Mouse (Mus musculus): ENCODE results near the gene Itgam. TPM values are rescaled to one million over a fixed set of nuclear protein-coding genes. Genes with fewer than 3 reads are reported as not detected.

The Itgam gene
- polyA plus RNA-seq, 1 experiment from 2014 or later = 0.22 TPM

- no peak overlapping the region for H3K9ac ChIP-seq (ENCODE audit: low read length)
- no peaks in the 10 kb centered on the region for H3K27me3 ChIP-seq (replicated peaks; ENCODE audit: control insufficient read depth, insufficient read depth, low read length)
- WGBS = 87% methylated on average over 5 of the region's 5 CpGs
- no peak for ATAC-seq
- no peaks in the 10 kb centered on the region for H3K36me3 ChIP-seq (ENCODE audit: control insufficient read depth, insufficient read depth, low read length)
- no peak overlapping the region for H3K4me3 ChIP-seq (ENCODE audit: low read depth, low read length)
- no peaks in the 10 kb centered on the region for H3K4me1 ChIP-seq (ENCODE audit: control insufficient read depth, insufficient read depth, low read length)
- no peak for DNase-seq (ENCODE audit: low spot score)
- H3K27ac ChIP-seq (ENCODE audit: low read depth, low read length) = no peak overlapping the region
- H3K9me3 ChIP-seq (replicated peaks; ENCODE audit: control insufficient read depth, low read length) = no peaks in the 10 kb centered on the region
- H3K4me2 ChIP-seq (ENCODE audit: low read length) = no peak overlapping the region
Observed at GRCm38 (mm10) chr7:128065547-128065946, 3.1 kb downstream of the Itgam start.

DNA sequence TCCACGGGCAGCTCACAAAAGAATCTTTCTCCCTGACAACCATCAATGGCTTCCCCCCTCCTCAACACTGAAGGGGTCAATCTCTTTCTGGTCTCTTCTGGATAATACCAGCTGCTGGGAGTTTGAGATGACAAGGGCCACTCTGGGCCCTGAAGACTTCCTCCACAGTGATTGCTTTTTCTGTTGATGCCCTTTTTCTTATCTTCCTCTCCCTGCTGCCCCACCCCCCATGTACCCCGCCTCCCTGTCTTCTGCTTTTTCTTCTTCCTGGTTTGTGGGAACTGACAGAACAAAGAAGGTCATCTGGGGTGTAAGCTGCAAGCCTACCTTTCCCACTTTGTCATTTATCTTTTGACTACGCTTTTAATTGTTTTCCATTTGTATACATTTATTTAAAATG, 5.4 kb downstream of the Itgam start:
- H3K4me2 ChIP-seq (ENCODE audit: low read length) = no peak overlapping the region
- H3K9ac ChIP-seq (ENCODE audit: low read length) = no peak overlapping the region
- no peak overlapping the region for H3K4me3 ChIP-seq (ENCODE audit: low read depth, low read length)
- no peaks in the 10 kb centered on the region for H3K9me3 ChIP-seq (replicated peaks; ENCODE audit: control insufficient read depth, low read length)
- 57% methylated on average over 3 of the region's 3 CpGs for WGBS
- H3K4me1 ChIP-seq (ENCODE audit: control insufficient read depth, insufficient read depth, low read length) = no peaks in the 10 kb centered on the region
- ATAC-seq (no peak), DNase-seq (ENCODE audit: low spot score) (no peak)
- no peaks in the 10 kb centered on the region for H3K27me3 ChIP-seq (replicated peaks; ENCODE audit: control insufficient read depth, insufficient read depth, low read length)
- H3K27ac ChIP-seq (ENCODE audit: low read depth, low read length) = no peak overlapping the region
- H3K36me3 ChIP-seq (ENCODE audit: control insufficient read depth, insufficient read depth, low read length) = no peaks in the 10 kb centered on the region

DNA sequence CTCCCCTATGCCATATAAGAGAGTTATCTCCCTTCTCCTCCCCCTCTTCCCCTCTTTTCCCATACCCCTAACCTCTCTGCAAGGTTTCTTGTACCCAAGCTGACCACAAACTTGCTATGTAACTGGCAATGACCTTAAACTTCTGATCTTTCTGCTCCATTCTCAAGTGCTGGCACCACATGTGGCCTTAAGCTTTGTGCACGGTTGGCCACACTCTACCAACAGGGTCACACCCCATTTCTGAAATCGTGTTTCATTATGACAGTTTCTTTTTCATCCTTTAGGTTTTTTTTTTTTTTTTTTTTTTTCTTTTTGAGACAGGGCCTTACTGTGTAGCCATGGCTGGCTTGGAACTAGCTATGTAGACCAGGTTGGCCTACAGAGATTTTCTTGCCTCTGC, 7.4 kb downstream of the Itgam start:
- no peaks in the 10 kb centered on the region for H3K27me3 ChIP-seq (replicated peaks; ENCODE audit: control insufficient read depth, insufficient read depth, low read length)
- WGBS = 84% methylated on average over 2 of the region's 2 CpGs
- ATAC-seq (no peak), DNase-seq (ENCODE audit: low spot score) (no peak)
- H3K9ac ChIP-seq (ENCODE audit: low read length) = no peak overlapping the region
- H3K4me3 ChIP-seq (ENCODE audit: low read depth, low read length) = no peak overlapping the region
- H3K36me3 ChIP-seq (ENCODE audit: control insufficient read depth, insufficient read depth, low read length) = no peaks in the 10 kb centered on the region
- no peak overlapping the region for H3K27ac ChIP-seq (ENCODE audit: low read depth, low read length)
- no peaks in the 10 kb centered on the region for H3K4me1 ChIP-seq (ENCODE audit: control insufficient read depth, insufficient read depth, low read length)
- no peaks in the 10 kb centered on the region for H3K9me3 ChIP-seq (replicated peaks; ENCODE audit: control insufficient read depth, low read length)
- H3K4me2 ChIP-seq (ENCODE audit: low read length) = no peak overlapping the region

- no peak overlapping the region for H3K9ac ChIP-seq (ENCODE audit: low read length)
- ATAC-seq = no peak
- DNase-seq (ENCODE audit: low spot score) = no peak
- no peaks in the 10 kb centered on the region for H3K4me1 ChIP-seq (ENCODE audit: control insufficient read depth, insufficient read depth, low read length)
- H3K4me2 ChIP-seq (ENCODE audit: low read length) = no peak overlapping the region
- 85% methylated on average over 4 of the region's 4 CpGs for WGBS
- no peaks in the 10 kb centered on the region for H3K36me3 ChIP-seq (ENCODE audit: control insufficient read depth, insufficient read depth, low read length)
- no peak overlapping the region for H3K4me3 ChIP-seq (ENCODE audit: low read depth, low read length)
- no peak overlapping the region for H3K27ac ChIP-seq (ENCODE audit: low read depth, low read length)
- H3K27me3 ChIP-seq (replicated peaks; ENCODE audit: control insufficient read depth, insufficient read depth, low read length) = no peaks in the 10 kb centered on the region
- H3K9me3 ChIP-seq (replicated peaks; ENCODE audit: control insufficient read depth, low read length) = no peaks in the 10 kb centered on the region
Observed at GRCm38 (mm10) chr7:128071816-128072215, 9.4 kb downstream of the Itgam start.

GRCm38 (mm10) chr7:128080012-128080411, 17.6 kb downstream of the Itgam start:
- WGBS = 79% methylated on average over 8 of the region's 8 CpGs
- Histone ChIP-seq H3K36me3 (ENCODE audit: control insufficient read depth, insufficient read depth, low read length) (no peaks in the 10 kb centered on the region), H3K9ac (ENCODE audit: low read length) (no peak overlapping the region), H3K4me1 (ENCODE audit: control insufficient read depth, insufficient read depth, low read length) (no peaks in the 10 kb centered on the region), H3K27me3 (replicated peaks; ENCODE audit: control insufficient read depth, insufficient read depth, low read length) (no peaks in the 10 kb centered on the region), H3K9me3 (replicated peaks; ENCODE audit: control insufficient read depth, low read length) (no peaks in the 10 kb centered on the region), H3K27ac (ENCODE audit: low read depth, low read length) (no peak overlapping the region), H3K4me2 (ENCODE audit: low read length) (no peak overlapping the region), H3K4me3 (ENCODE audit: low read depth, low read length) (no peak overlapping the region)
- DNase-seq (ENCODE audit: low spot score) = no peak
- ATAC-seq = no peak

DNA sequence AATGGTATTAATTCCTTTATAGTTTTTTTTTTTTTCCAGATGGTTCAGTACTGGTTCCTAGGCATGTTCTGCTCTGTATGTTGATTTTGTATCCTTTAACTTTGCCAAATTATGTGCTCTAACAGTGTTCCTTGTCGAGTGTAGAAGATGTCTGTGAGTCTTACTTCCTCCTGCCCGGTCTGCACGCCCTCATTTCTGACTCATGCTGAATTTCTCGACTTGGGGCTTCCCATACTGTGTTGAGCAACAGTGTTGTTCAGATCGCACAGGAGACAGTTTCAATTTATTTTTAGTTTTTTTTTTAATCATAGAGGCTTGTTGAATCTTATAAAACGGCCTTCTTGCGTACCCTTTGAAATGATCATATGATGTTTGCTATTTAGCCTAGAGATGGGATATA, 26.7 kb downstream of the Itgam start:
- H3K27me3 ChIP-seq (replicated peaks; ENCODE audit: control insufficient read depth, insufficient read depth, low read length) = no peaks in the 10 kb centered on the region
- H3K4me2 ChIP-seq (ENCODE audit: low read length) = no peak overlapping the region
- no peak for DNase-seq (ENCODE audit: low spot score)
- H3K4me1 ChIP-seq (ENCODE audit: control insufficient read depth, insufficient read depth, low read length) = no peaks in the 10 kb centered on the region
- no peaks in the 10 kb centered on the region for H3K36me3 ChIP-seq (ENCODE audit: control insufficient read depth, insufficient read depth, low read length)
- no peak overlapping the region for H3K4me3 ChIP-seq (ENCODE audit: low read depth, low read length)
- no peaks in the 10 kb centered on the region for H3K9me3 ChIP-seq (replicated peaks; ENCODE audit: control insufficient read depth, low read length)
- H3K27ac ChIP-seq (ENCODE audit: low read depth, low read length) = no peak overlapping the region
- no peak for ATAC-seq
- WGBS = 88% methylated on average over 7 of the region's 7 CpGs
- H3K9ac ChIP-seq (ENCODE audit: low read length) = no peak overlapping the region

DNA sequence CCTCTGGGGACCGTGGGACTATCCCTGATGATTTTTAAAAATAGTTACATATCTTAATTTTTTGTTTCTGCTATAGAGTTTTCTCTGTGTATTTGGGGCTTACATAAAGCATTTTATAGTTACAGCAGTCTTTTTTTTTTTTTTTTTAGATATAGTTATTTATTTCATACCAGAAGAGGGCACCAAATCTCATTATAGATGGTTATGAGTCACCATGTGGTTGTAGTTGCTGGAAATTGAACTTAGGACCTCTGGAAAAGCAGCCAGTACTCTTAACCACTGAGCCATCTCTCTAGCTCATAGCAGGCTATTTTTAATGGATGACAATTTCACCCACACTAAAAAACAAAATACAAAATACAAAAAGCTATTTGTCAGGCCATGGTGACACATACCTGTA, 35.7 kb downstream of the Itgam start:
- Histone ChIP-seq H3K27me3 (replicated peaks; ENCODE audit: control insufficient read depth, insufficient read depth, low read length) (no peaks in the 10 kb centered on the region), H3K4me3 (ENCODE audit: low read depth, low read length) (no peak overlapping the region), H3K27ac (ENCODE audit: low read depth, low read length) (no peak overlapping the region), H3K9ac (ENCODE audit: low read length) (no peak overlapping the region), H3K9me3 (replicated peaks; ENCODE audit: control insufficient read depth, low read length) (no peaks in the 10 kb centered on the region), H3K4me2 (ENCODE audit: low read length) (no peak overlapping the region), H3K4me1 (ENCODE audit: control insufficient read depth, insufficient read depth, low read length) (no peaks in the 10 kb centered on the region), H3K36me3 (ENCODE audit: control insufficient read depth, insufficient read depth, low read length) (no peaks in the 10 kb centered on the region)
- WGBS = 81% methylated on average over 1 of the region's 1 CpGs
- DNase-seq (ENCODE audit: low spot score) = no peak
- no peak for ATAC-seq

- H3K4me3 ChIP-seq (ENCODE audit: low read depth, low read length) = no peak overlapping the region
- H3K27ac ChIP-seq (ENCODE audit: low read depth, low read length) = no peak overlapping the region
- no peak overlapping the region for H3K9ac ChIP-seq (ENCODE audit: low read length)
- ATAC-seq (no peak), DNase-seq (ENCODE audit: low spot score) (no peak)
- H3K36me3 ChIP-seq (ENCODE audit: control insufficient read depth, insufficient read depth, low read length) = no peaks in the 10 kb centered on the region
- no peaks in the 10 kb centered on the region for H3K4me1 ChIP-seq (ENCODE audit: control insufficient read depth, insufficient read depth, low read length)
- H3K4me2 ChIP-seq (ENCODE audit: low read length) = no peak overlapping the region
- no peaks in the 10 kb centered on the region for H3K27me3 ChIP-seq (replicated peaks; ENCODE audit: control insufficient read depth, insufficient read depth, low read length)
- 81% methylated on average over 2 of the region's 2 CpGs for WGBS
- no peaks in the 10 kb centered on the region for H3K9me3 ChIP-seq (replicated peaks; ENCODE audit: control insufficient read depth, low read length)
Observed at GRCm38 (mm10) chr7:128100742-128101357, 38.4 kb downstream of the Itgam start.

DNA sequence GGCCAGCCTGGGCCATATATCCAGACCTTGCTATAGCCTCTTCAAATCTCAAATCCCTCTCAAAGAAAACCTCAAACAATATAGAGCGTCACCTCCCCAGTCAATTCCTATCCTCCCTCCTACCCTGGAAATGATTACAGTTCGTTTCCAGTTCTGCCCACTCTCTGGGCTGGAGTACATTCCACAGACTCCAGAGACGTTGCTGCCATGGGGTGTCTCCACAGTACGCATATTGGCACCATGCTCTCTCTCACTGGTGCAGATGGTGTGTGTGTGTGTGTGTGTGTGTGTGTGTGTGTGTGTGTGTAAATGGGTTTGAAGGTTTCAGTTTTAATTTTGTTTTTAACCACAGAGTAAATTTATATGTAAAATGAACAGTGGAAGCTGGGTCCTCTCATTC, 42.8 kb downstream of the Itgam start:
- no peak overlapping the region for H3K27ac ChIP-seq (ENCODE audit: low read depth, low read length)
- H3K27me3 ChIP-seq (replicated peaks; ENCODE audit: control insufficient read depth, insufficient read depth, low read length) = no peaks in the 10 kb centered on the region
- H3K36me3 ChIP-seq (ENCODE audit: control insufficient read depth, insufficient read depth, low read length) = no peaks in the 10 kb centered on the region
- H3K4me2 ChIP-seq (ENCODE audit: low read length) = no peak overlapping the region
- ATAC-seq = no peak
- H3K9ac ChIP-seq (ENCODE audit: low read length) = no peak overlapping the region
- DNase-seq (ENCODE audit: low spot score) = peak; percentile 41
- H3K4me3 ChIP-seq (ENCODE audit: low read depth, low read length) = no peak overlapping the region
- WGBS = 61% methylated on average over 4 of the region's 4 CpGs
- no peaks in the 10 kb centered on the region for H3K9me3 ChIP-seq (replicated peaks; ENCODE audit: control insufficient read depth, low read length)
- no peaks in the 10 kb centered on the region for H3K4me1 ChIP-seq (ENCODE audit: control insufficient read depth, insufficient read depth, low read length)

All from forebrain, embryonic 14.5 days (tissue).